ENCODE assay signal across 23 mouse cellular contexts in genomic region chr17:15222923-15223322, GRCm38 (mm10).
DNase-seq lines count a peak whose midpoint lies in the region; ATAC-seq and TF ChIP-seq lines count a peak whose summit lies in the region.
"Had no signal": no experiment of that assay in that cellular context is flagged by ENCODE, and none has a peak within 500 bp of the region (broad histone marks: within the 10 kb centered on the region; RNA-seq: fewer than 3 reads in every experiment).

No protein-coding gene starts in this region.

- H3K4me3 ChIP-seq in forebrain, embryonic 11.5 days (ENCODE audit: low read depth, low read length) = no peak overlapping the region
- no peak overlapping the region for H3K4me3 ChIP-seq in forebrain, embryonic 14.5 days (ENCODE audit: low read depth, low read length)
- no peak overlapping the region for H3K4me3 ChIP-seq in midbrain, embryonic 11.5 days (ENCODE audit: low read depth, low read length)
- no peak overlapping the region for H3K4me3 ChIP-seq in midbrain, embryonic 14.5 days (replicated peaks; ENCODE audit: low read depth, low read length)
- no peak overlapping the region for H3K4me3 ChIP-seq in CH12.LX (replicated peaks in 1 of 3; ENCODE audit: low read depth in 2 of 3, low read length in 2 of 3, poor library complexity in 1 of 3)
- no peak overlapping the region for H3K4me3 ChIP-seq in ES-E14 (ENCODE audit: insufficient read depth in 1 of 2, low read depth in 1 of 2, low read length in 2 of 2, poor library complexity in 1 of 2, severe bottlenecking in 1 of 2)

- H3K36me3 ChIP-seq in forebrain, embryonic 11.5 days (ENCODE audit: control insufficient read depth, insufficient read depth, low read length) = no peaks in the 10 kb centered on the region
- H3K36me3 ChIP-seq in forebrain, embryonic 14.5 days (ENCODE audit: control insufficient read depth, insufficient read depth, low read length) = no peaks in the 10 kb centered on the region
- H3K36me3 ChIP-seq in midbrain, embryonic 11.5 days (ENCODE audit: control insufficient read depth, insufficient read depth, low read length) = no peaks in the 10 kb centered on the region
- no peaks in the 10 kb centered on the region for H3K36me3 ChIP-seq in midbrain, embryonic 14.5 days (ENCODE audit: control insufficient read depth, insufficient read depth, low read length)
- H3K36me3 ChIP-seq in CH12.LX (replicated peaks in 1 of 2; ENCODE audit: control insufficient read depth in 1 of 2, insufficient read depth in 1 of 2, low read length in 1 of 2) = no peaks in the 10 kb centered on the region
- H3K36me3 ChIP-seq in ES-E14 (ENCODE audit: control insufficient read depth, insufficient read depth, low read length, poor library complexity, severe bottlenecking) = no peaks in the 10 kb centered on the region
- H3K36me3 ChIP-seq: G1E had no signal

- H3K9me3 ChIP-seq in forebrain, embryonic 11.5 days (ENCODE audit: control insufficient read depth, low read length) = no peaks in the 10 kb centered on the region
- H3K9me3 ChIP-seq in forebrain, embryonic 14.5 days (replicated peaks; ENCODE audit: control insufficient read depth, low read length) = no peaks in the 10 kb centered on the region
- no peaks in the 10 kb centered on the region for H3K9me3 ChIP-seq in midbrain, embryonic 11.5 days (ENCODE audit: control insufficient read depth, low read length)
- no peaks in the 10 kb centered on the region for H3K9me3 ChIP-seq in midbrain, embryonic 14.5 days (ENCODE audit: control insufficient read depth, low read length)
- H3K9me3 ChIP-seq in CH12.LX (replicated peaks; ENCODE audit: low read length) = no peaks in the 10 kb centered on the region
- H3K9me3 ChIP-seq in ES-E14 (ENCODE audit: control insufficient read depth, insufficient read depth, low read depth, low read length) = no peaks in the 10 kb centered on the region
- H3K9me3 ChIP-seq: G1E had no signal

- TF ChIP-seq EP300 in CH12.LX (IDR thresholded peaks at IDR 0.05; ENCODE audit: low read length) = no peak

- H3K4me1 ChIP-seq in forebrain, embryonic 11.5 days (replicated peaks; ENCODE audit: control insufficient read depth, insufficient read depth, low read length) = no peaks in the 10 kb centered on the region
- H3K4me1 ChIP-seq in forebrain, embryonic 14.5 days (ENCODE audit: control insufficient read depth, insufficient read depth, low read length) = no peaks in the 10 kb centered on the region
- H3K4me1 ChIP-seq in midbrain, embryonic 11.5 days (ENCODE audit: control insufficient read depth, insufficient read depth, low read length) = no peaks in the 10 kb centered on the region
- H3K4me1 ChIP-seq in midbrain, embryonic 14.5 days (ENCODE audit: control insufficient read depth, insufficient read depth, low read length) = no peaks in the 10 kb centered on the region
- H3K4me1 ChIP-seq in CH12.LX (ENCODE audit: control insufficient read depth in 1 of 2, insufficient read depth in 2 of 2) = peaks cover 0 to 15% of the 10 kb centered on the region in 2 experiments; a peak in 2 of 4 replicates
- no peaks in the 10 kb centered on the region for H3K4me1 ChIP-seq in ES-E14 (ENCODE audit: control insufficient read depth in 2 of 2, insufficient read depth in 2 of 2, low read length in 2 of 2, poor library complexity in 1 of 2)

- no peak for TF ChIP-seq CTCF in CH12.LX (conservative IDR thresholded peaks at IDR 0.05 in 1 of 2, IDR thresholded peaks at IDR 0.05 in 1 of 2; ENCODE audit: low read depth in 2 of 2, low read length in 2 of 2)

- TF ChIP-seq POLR2A in CH12.LX (IDR thresholded peaks at IDR 0.05; ENCODE audit: low read depth, low read length) = no peak

- H3K27me3 ChIP-seq in forebrain, embryonic 11.5 days (ENCODE audit: control insufficient read depth, insufficient read depth, low read length) = no peaks in the 10 kb centered on the region
- no peaks in the 10 kb centered on the region for H3K27me3 ChIP-seq in forebrain, embryonic 14.5 days (replicated peaks; ENCODE audit: control insufficient read depth, insufficient read depth, low read length)
- H3K27me3 ChIP-seq in midbrain, embryonic 11.5 days (ENCODE audit: control insufficient read depth, insufficient read depth, low read length) = no peaks in the 10 kb centered on the region
- H3K27me3 ChIP-seq in midbrain, embryonic 14.5 days (ENCODE audit: control insufficient read depth, insufficient read depth, low read length) = no peaks in the 10 kb centered on the region
- H3K27me3 ChIP-seq in CH12.LX (replicated peaks) = no peaks in the 10 kb centered on the region
- H3K27me3 ChIP-seq: Patski had no signal

- no peaks in the 10 kb centered on the region for H3K79me2 ChIP-seq in CH12.LX (replicated peaks; ENCODE audit: control insufficient read depth, extremely low read depth, insufficient read depth, poor library complexity, severe bottlenecking)

- in situ Hi-C loops in CH12.LX (cut with MboI; ENCODE audit: low pct_ligation_motif_present, low pct_unique_long_range_greater_than_20kb, low sequenced_read_pairs) = no loop called here
- in situ Hi-C loops in ES-E14 (cut with MboI; ENCODE audit: low sequenced_read_pairs in 2 of 2, unreplicated experiment in 2 of 2) = no loop called here

- dilution Hi-C loops in CH12.LX (cut with MboI; ENCODE audit: extremely low pct_ligation_motif_present, extremely low pct_unique_long_range_greater_than_20kb, low sequenced_read_pairs) = no loop called here

- intact Hi-C loops in left cerebral cortex, postnatal 10 days (cut with DNase I) = no loop called here

- H3K4me2 ChIP-seq in forebrain, embryonic 11.5 days (ENCODE audit: low read depth, low read length, severe bottlenecking) = no peak overlapping the region
- H3K4me2 ChIP-seq in forebrain, embryonic 14.5 days (ENCODE audit: low read length) = no peak overlapping the region
- H3K4me2 ChIP-seq in midbrain, embryonic 11.5 days = no peak overlapping the region
- H3K4me2 ChIP-seq in midbrain, embryonic 14.5 days (ENCODE audit: low read length) = no peak overlapping the region
- no peak overlapping the region for H3K4me2 ChIP-seq in CH12.LX (ENCODE audit: insufficient read depth, low read depth, poor library complexity, severe bottlenecking)

- ATAC-seq in forebrain, embryonic 11.5 days (replicated peaks; ENCODE audit: low FRiP score) = no peak
- ATAC-seq in forebrain, embryonic 14.5 days = no peak
- no peak for ATAC-seq in midbrain, embryonic 11.5 days (ENCODE audit: low FRiP score)
- ATAC-seq in midbrain, embryonic 14.5 days (ENCODE audit: low FRiP score, low TSS enrichment) = no peak
- ATAC-seq: activated CD4-positive, CD25-positive, alpha-beta regulatory T cell, adult 4 months; CD4-positive, CD25-positive, alpha-beta regulatory T cell, adult 4 months; Patski had no signal

- WGBS in forebrain, embryonic 11.5 days = 92% methylated on average over 3 of the region's 3 CpGs
- WGBS in forebrain, embryonic 14.5 days = 85% methylated on average over 3 of the region's 3 CpGs
- WGBS in midbrain, embryonic 11.5 days = 91% methylated on average over 3 of the region's 3 CpGs
- 87% methylated on average over 3 of the region's 3 CpGs for WGBS in midbrain, embryonic 14.5 days

- no peak overlapping the region for H3K9ac ChIP-seq in forebrain, embryonic 11.5 days (ENCODE audit: low read length)
- no peak overlapping the region for H3K9ac ChIP-seq in forebrain, embryonic 14.5 days (ENCODE audit: low read length)
- H3K9ac ChIP-seq in midbrain, embryonic 11.5 days (ENCODE audit: low read length) = no peak overlapping the region
- no peak overlapping the region for H3K9ac ChIP-seq in midbrain, embryonic 14.5 days (replicated peaks; ENCODE audit: low read length)
- no peak overlapping the region for H3K9ac ChIP-seq in CH12.LX (ENCODE audit: insufficient read depth, low read depth)
- H3K9ac ChIP-seq in ES-E14 (ENCODE audit: insufficient read depth, low read depth, low read length, poor library complexity, severe bottlenecking) = no peak overlapping the region

- H3K27ac ChIP-seq in forebrain, embryonic 11.5 days (ENCODE audit: low read depth, low read length) = no peak overlapping the region
- H3K27ac ChIP-seq in forebrain, embryonic 14.5 days (ENCODE audit: low read depth, low read length) = no peak overlapping the region
- H3K27ac ChIP-seq in midbrain, embryonic 11.5 days (ENCODE audit: low read depth, low read length) = no peak overlapping the region
- H3K27ac ChIP-seq in midbrain, embryonic 14.5 days (replicated peaks; ENCODE audit: low read depth, low read length) = no peak overlapping the region
- H3K27ac ChIP-seq in CH12.LX (ENCODE audit: insufficient read depth, low read depth) (no peak overlapping the region), ES-E14 (ENCODE audit: insufficient read depth, low read depth, low read length, poor library complexity, severe bottlenecking) (no peak overlapping the region)

- DNase-seq in forebrain, embryonic 11.5 days (ENCODE audit: low spot score) = peak; percentile 38
- DNase-seq in forebrain, embryonic 14.5 days (ENCODE audit: low spot score) = no peak
- DNase-seq in midbrain, embryonic 11.5 days (ENCODE audit: low spot score, missing footprints) = peak; percentile 69
- DNase-seq in midbrain, embryonic 14.5 days = no peak
- no peak for DNase-seq in CH12.LX (ENCODE audit: extremely low read depth)
- no peak for DNase-seq in ES-E14 (ENCODE audit: low read depth, low spot score)
- no peak for DNase-seq in frontal cortex, adult 2 months (ENCODE audit: extremely low spot score in 1 of 2, low spot score in 1 of 2)
- no peak for DNase-seq in left cerebral cortex, postnatal 10 days (ENCODE audit: extremely low spot score in 1 of 2, low spot score in 2 of 2)
- DNase-seq: adrenal gland, adult 2 months; adrenal gland, adult 8-10 months; adrenal gland, postnatal 10 days; adrenal gland, postnatal 14 days; adrenal gland, postnatal 25 days; adrenal gland, postnatal 36 days; B cell, adult 2 months; cerebellum, adult 11 months; cerebellum, adult 11-12 months; cerebellum, adult 18-20 months; cerebellum, adult 2 months had no signal

- TF ChIP-seq RAD21 in CH12.LX (IDR thresholded peaks at IDR 0.05; ENCODE audit: low read depth, low read length) = no peak

TF ChIP-seq in CH12.LX, 34 proteins besides CTCF, POLR2A, EP300 and RAD21:
- TF ChIP-seq GABPA (IDR thresholded peaks at IDR 0.05; ENCODE audit: insufficient replicate concordance, low read depth, low read length) = no peak
- TF ChIP-seq MXI1 (IDR thresholded peaks at IDR 0.05; ENCODE audit: low read depth, low read length) = no peak
- TF ChIP-seq MAFK (IDR thresholded peaks at IDR 0.05; ENCODE audit: insufficient replicate concordance, low read length) = peak; percentile 63; the same call in 1 of the 2 replicates

TF ChIP-seq in ES-E14, 5 proteins besides CTCF, POLR2A, EP300 and RAD21:
- peak; percentile 66; the same call in 1 of the 2 replicates for TF ChIP-seq MAFK (IDR thresholded peaks at IDR 0.05; ENCODE audit: insufficient read depth, low read depth, low read length)
- TF ChIP-seq HCFC1 (IDR thresholded peaks at IDR 0.05; ENCODE audit: borderline replicate concordance, insufficient read depth, low read length) = no peak
- TF ChIP-seq ZC3H11A (IDR thresholded peaks at IDR 0.05; ENCODE audit: borderline replicate concordance, low read depth, low read length) = no peak

Comparison
In these comparisons a context has a peak if more than half of its experiments do, and no peak if none do; other contexts are left out.
1. DNase-seq: peak in forebrain, embryonic 11.5 days (single experiment) and midbrain, embryonic 11.5 days (single experiment); none in forebrain, embryonic 14.5 days (single experiment), midbrain, embryonic 14.5 days (single experiment), CH12.LX (single experiment), ES-E14 (single experiment), frontal cortex, adult 2 months (0 of 2) and left cerebral cortex, postnatal 10 days (0 of 2).